Mouse (Mus musculus) inflammation-experienced regulatory T-cells, adult 6 months (primary cell): Measurements from ENCODE around the gene Tjp3. TPM values are rescaled to one million over a fixed set of nuclear protein-coding genes. Genes with fewer than 3 reads are reported as not detected.

Experiments
- ATAC-seq: one replicate; pipeline ENCODE4 v1.8.0; 2017
- polyA plus RNA-seq, 3 experiments: library from polyadenylated mRNA; unstranded; fragments of 100-300 nt; shearing (Covaris generic); gene quantifications; one replicate each; pipeline ENCODE4 v1.2.1; 2017

Tjp3 gene
- polyA plus RNA-seq: 1 to 10 TPM; 1.7 to 3.2 (median 1.9) TPM

DNA sequence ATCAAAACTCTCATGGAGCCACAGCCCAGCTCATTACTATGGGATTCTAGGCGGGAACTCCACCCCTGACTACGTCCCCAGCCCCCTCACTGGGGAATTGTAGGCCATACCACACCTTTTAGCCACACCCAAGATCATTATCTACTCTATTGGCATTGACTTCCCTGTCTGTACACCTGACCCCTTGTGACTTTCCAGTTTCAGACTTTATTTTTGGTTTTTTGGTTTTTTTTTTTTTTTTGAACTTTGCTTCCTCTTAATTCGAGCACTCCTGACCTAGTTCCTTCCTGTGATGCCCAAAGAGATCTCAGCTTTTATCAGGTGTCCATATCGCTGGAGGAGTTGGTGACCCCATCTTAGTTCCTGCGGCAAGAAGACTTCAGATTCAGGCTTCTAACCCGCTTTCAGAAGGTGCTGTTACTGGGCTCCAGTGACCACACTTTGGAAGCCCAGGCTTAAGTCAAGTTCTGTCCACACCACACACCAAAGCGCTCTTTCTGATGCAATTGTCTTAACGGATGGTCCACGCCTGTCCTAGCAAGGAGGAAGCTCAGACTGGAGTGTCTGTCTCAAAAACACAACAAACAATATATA, at the start of gene Tjp3:
Gene Tjp3 (minus strand): TSS at position 71 of the 594 bp plus-strand sequence.
- ATAC-seq: no peak

DNA sequence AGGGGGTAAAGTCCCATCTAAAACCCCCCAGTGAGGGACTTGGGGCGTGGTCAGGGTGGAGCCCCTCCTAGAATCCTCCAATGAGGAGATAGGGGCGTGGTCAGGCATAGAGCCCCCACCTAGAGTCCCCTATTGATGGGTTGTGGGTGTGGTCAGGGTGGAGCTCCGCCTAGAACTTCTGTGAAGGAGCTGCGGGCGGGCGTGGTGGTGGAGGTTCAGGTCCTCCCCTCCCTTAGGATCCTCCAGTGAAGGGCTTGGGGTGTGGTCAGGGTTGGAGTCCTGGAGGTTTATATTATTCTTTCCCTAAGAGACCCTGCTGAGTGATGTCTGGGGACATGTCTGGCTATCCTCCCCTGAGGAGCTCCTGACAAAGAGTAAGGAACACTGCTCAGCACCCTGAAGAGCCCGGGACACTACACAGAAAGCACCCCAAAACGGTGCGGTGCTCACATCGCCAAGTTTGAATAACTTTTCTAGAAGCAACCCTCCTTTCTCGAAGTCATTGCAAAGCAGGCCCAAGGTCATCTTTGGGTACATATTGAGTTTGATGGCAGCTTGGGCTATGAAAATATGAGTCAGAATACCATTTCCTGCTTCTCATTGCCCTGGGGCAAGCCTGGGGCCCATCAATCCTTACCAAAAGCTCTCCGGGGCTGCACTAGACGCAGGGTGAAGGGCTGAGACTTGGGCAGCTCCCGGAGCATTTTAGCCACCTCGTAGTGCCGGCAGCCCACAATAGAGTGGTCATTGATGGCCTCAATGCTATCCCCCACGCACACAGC, 49.4 kb upstream of the Tjp3 start:
- no peak for ATAC-seq

DNA sequence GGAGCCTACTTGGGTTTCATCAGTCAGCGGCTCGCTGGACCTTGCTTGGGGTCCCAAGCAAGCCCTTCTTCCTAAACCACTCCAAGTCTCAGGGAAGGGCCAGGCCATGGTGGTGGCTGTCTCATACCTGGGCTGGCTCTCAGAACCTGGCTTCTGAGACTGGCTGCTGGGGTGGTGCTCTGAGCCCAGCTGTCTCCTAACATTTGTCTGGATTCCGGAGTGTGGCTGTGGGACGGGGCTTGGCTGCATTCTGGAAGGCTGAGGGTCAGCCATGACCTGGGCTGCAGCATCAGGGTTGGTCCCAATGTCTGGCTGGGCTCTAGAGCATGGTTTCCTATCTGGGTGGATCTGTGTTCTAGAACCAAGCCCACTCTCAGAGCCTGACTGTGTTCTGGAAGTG, 45.2 kb upstream of the Tjp3 start:
- no peak for ATAC-seq

DNA sequence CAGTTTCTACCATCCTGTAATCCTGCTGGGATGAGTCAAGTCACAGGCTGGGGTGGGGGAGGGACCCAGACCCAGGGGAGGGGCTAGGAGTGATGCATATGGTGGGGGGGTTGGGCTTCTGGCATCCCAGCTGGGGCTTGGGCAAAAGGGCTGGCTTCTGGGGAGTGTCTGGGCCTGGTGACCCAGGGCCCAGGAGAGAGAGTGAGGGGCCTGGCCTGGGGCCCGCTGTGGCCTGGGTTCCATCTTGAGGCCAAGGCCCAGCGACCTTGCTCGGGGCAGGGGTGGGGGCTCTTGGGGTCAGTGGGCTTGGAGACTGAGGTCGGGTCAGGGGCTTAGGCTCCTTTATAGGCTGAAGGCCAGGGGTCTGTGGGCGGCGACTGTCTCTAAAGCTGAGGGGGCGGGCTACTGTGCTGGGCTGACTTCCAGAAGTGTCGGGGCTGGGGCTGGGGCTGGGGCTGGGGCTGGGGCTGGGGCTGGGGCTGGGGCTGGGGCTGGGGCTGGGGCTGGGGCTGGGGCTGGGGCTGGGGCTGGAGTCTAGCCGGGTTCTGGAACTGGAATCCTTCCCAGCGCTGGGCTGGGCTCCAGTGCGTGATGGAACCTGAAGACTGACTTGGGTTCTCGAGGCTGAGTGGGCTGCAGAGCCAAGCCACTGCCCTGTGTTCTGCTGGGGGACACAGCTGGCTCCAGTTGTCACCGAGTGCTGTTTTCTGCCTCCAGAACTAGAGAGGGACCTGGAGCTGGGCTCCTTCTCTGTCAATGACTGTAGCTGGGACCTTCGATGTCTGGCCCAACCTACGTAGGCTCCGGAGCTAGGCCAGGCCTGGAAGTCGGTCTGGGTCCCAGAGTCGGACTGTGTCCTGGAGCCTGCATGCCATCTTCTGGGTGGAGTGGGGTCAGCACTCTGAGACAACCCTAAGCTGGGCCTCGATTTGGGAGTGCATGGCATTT, 44.3 kb upstream of the Tjp3 start:
- ATAC-seq: no peak

DNA sequence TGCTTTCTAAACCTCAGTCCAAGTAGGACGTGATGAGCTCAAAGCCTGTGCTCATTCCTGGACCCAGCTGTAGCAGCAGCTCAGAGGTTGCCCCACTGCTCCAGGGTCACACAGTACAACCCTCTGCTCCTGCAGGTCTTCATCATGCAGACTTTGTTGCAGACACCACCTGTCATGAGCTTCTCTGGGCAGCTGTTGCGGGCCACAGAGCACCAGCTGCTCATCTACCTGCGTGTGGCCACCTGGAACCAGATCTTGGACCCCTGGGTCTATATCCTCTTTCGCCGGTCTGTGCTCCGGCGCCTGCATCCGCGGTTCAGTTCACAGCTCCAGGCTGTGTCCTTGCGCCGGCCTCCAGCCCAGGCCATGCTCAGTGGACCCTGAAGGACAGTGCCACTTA, 42.9 kb upstream of the Tjp3 start:
- ATAC-seq: no peak

DNA sequence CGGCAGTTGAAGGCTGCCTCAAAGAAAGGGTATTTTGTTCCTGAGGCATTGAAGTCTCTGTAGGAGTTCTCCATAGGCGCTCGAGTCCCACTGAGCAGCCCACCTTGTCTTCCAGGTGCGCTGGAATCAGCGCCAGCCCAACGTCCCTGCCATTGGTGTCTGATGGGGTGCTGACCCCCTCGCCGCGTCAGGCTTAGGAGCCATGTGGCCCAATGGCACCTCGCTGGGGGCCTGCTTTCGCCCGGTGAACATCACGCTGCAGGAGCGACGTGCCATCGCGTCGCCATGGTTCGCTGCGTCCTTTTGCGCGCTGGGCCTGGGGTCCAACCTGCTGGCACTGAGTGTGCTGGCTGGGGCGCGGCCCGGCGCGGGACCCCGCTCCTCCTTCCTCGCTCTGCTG, 40.9 kb upstream of the Tjp3 start:
- no peak for ATAC-seq

DNA sequence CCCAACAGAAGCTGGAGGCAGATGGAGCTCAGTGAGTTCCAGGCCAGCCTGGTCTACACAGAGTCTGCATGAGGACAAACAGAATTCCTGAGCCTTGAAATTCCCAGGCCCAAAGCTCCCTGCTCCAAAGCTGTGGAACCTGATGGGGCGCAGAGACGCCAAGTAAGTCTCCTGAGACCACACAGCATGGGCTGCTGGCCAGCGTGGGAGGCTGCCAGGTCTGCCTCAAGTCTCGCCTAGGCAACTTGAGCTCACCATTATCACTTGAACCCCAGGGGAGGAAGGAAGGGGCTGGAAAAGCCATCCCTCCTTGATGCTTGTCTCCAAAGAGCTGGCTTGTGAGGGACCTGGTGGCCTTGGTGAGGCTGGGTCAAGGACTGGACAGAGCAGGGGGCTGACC, 38.6 kb upstream of the Tjp3 start:
- no peak for ATAC-seq

DNA sequence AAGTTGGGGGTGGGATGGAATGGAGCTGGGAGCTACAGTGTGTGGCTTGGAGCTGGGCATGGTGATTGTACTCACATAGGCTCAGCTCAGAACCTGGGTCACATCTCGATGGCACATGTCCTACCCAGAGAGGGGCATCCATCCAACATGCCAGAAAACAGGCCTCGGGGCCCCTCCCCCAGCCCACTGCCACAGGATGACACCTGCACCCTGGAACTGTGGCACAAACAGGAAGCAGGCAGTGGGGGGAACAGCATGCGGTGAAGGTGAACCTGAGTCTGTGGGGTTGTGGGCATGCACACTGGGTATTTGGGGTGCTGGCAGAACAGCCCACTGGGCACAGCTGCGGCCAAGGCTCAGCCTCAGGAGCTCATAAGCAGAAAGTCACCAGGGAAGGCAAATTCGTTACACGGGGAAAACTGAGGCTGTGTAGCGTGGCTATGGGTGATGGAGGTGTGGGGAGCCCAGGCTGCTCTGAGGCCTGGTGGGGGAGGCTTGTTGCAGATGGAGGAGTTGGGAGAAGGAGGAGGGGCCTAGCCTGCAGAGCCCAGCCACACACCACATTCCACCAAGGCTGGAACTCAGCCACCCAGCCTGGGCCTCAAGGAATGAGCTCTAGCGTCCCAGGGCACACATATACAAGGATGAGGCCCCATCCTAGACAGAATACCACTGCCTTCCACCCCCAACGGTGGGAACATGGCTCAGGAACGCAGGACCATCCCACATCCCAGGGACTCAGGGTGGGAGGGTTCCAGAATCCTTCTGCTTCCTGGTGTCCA, 38.0 kb upstream of the Tjp3 start:
- ATAC-seq: peak; percentile 79

DNA sequence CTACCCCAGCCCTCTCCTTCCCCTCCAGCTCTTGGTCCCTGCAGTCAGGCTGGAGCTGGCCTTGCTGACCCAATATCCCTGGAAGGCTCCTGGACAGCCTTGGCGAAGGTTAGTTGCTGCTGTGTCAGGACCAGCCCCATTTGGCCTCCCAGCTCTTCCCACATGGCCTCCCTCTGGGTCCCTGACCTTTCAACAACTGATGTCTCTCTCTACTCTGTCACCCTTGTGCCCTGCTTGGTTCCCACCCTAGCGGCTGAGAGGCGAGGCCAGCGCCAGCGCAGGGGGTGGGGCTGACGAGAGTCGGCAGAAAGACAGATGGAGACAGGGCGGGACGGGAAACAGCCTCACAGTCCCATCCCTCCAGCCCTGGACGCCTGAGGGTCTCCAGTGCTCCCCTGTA, 37.0 kb upstream of the Tjp3 start, which contains the start of gene Tbxa2r:
Gene Tbxa2r (plus strand): TSS at position 346 of the 400 bp plus-strand sequence.
- ATAC-seq: peak; percentile 66

DNA sequence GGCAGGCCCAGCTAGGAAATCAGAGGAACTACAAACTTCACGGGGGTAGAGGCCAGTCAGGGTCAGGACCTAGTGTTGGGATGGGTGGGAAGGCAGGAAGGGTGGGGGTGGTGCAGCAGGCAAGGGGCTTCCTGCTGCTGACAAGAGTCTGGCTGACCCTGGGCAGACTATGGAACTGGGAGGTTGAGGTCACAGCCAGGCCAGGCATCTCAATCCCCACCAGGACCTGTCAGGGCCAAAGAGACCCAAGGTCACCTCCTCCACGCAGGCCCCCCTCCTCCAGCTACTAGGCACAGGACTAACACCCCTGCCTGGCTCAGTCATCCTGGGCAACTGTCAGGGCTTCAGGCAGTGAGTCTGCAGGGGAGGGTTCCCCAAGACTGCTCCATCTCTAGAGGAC, 36.6 kb upstream of the Tjp3 start:
- ATAC-seq: no peak

DNA sequence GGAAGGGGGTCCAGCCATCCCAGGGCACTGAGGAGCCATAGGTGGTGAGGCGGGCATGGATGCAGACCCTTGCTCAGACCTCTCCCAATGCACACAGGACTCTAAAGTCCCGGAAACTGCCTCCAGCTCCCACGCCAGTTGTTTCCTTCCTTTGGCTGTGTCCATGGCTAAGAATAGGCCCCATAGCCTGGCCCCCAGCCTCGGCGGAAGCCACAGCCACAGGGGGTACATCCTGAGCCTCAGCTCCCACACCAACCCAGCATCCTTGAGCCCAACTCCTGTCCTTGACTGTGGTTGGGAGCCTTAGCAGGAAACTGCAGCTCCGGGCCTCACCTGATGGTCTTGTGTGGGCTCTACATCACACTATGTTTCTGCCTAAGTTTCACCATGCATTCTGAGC, 35.5 kb upstream of the Tjp3 start:
- no peak for ATAC-seq

DNA sequence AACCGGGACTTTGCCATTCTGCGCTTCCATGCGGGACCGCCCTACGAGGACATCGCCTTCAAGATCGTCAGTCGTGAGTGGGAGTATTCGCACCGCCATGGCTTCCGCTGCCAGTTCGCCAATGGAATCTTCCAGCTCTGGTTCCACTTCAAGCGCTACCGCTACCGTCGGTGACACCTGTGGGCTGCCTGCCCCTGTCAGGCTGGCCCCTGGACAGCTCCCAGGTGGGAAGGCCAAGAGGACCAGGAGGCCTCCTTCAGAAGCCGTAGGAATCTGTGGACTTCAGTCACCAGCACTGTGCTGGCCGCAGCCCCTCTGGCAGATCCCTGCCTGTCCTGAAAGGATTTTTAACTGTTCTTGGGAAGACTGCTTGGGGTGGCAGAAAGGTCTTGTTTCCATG, 34.4 kb upstream of the Tjp3 start:
- no peak for ATAC-seq

DNA sequence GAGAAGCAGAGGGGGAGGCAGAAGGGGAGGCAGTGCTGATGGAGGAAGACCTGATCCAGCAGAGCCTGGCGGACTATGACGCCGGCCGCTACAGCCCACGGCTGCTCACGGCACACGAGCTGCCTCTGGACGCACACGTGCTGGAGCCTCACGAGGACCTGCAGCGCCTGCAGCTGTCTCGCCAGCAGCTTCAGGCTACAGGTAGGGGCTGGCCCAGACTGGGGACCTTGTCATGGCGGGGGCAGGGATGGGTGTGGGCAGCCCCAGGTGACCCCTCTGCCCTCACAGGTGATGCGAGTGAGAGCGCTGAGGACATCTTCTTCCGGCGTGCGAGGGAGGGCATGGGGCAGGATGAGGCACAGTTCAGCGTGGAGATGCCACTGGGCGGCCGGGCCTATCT, 33.8 kb upstream of the Tjp3 start:
- ATAC-seq: no peak

DNA sequence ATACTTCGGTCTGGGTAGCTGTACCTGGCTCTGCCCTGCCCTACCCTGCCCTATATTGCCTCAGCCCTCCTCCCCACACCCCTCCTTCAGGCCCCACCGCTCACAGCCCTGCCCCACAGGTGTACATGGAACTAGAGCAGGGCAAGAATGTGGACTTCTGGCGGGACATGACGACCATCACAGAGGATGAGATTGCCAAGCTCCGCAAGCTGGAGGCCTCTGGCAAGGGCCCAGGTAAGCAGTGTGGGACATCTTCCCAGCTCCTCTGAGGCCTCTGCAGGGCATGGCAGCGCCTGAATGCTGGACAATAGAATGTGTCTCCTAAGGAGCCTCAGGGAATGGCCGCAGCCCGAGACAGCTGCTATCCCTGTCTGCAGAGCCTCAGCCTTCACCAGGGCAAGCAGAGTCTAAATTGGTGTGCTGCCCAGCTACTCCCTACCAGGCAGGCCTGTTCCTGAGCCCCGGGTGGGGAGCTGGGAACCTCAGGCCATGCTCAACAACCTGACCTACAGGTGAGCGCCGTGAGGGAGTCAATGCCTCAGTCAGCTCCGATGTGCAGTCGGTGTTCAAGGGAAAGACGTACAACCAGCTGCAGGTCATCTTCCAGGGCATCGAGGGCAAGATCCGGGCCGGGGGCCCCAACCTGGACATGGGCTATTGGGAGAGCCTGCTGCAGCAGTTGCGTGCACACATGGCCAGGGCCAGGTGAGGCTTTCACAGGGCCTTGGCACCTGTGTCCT, 32.6 kb upstream of the Tjp3 start:
- ATAC-seq: no peak

DNA sequence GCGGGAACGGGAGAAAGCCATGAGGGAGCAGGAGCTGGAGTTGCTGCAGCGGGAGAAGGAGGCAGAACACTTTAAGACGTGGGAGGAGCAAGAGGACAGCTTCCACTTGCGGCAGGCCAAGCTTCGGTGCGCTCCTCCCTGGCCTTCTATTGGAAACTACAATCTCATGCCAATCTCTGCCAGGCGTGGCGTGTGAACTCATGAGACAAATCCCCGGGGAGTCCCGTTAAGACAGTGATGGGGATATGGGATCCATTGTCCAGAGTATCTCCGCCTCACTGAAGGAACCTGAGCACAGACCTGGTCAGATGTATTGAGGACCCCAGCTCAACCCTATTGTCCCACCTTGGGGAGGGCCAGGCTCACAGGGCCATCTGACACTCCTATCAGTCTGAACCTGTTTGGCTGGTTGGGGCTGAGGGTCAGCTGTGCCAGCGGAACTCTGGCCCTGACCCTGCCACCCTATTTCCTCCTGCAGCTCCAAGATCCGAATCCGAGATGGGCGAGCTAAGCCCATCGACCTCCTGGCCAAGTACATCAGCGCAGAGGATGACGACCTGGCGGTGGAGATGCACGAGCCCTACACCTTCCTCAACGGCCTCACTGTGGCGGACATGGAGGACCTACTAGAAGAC, 31.9 kb upstream of the Tjp3 start:
- ATAC-seq: no peak

DNA sequence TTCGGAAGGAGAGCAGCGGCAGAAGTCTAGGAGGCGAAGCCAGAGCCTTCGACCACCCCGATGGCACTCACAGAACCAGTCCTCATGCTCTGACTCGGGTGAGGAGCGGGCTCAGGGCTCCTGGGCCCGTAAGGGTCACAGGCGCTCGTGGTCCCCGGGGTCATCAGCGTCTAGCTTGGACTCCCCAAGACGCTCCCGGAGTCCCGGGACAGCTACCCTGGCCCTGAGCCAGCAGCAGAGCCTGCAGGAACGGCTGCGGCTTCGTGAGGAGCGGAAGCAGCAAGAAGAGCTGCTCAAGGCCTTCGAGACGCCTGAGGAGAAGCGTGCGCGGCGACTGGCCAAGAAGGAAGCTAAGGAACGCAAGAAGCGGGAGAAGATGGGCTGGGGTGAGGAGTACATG, 31.1 kb upstream of the Tjp3 start:
- ATAC-seq: no peak

DNA sequence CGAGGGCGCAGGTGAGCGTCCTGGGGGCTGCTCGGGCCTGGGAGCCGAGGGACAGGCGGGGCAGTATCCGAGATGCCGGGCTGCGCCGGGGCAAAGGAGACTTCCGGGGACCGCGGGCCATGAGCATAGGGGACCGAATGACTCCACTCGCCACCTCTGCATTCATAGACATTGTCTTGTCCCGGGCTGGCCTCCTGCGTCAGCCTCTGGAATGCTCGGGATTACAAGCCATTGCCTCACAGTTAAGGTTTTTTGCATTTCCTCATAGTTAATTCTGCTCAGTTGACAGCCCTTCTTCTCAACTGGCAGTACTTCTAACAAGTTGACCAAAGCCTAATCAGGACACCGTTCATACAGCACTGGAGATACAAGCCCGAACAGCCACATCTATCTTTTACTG, 30.1 kb upstream of the Tjp3 start:
- ATAC-seq: no peak

DNA sequence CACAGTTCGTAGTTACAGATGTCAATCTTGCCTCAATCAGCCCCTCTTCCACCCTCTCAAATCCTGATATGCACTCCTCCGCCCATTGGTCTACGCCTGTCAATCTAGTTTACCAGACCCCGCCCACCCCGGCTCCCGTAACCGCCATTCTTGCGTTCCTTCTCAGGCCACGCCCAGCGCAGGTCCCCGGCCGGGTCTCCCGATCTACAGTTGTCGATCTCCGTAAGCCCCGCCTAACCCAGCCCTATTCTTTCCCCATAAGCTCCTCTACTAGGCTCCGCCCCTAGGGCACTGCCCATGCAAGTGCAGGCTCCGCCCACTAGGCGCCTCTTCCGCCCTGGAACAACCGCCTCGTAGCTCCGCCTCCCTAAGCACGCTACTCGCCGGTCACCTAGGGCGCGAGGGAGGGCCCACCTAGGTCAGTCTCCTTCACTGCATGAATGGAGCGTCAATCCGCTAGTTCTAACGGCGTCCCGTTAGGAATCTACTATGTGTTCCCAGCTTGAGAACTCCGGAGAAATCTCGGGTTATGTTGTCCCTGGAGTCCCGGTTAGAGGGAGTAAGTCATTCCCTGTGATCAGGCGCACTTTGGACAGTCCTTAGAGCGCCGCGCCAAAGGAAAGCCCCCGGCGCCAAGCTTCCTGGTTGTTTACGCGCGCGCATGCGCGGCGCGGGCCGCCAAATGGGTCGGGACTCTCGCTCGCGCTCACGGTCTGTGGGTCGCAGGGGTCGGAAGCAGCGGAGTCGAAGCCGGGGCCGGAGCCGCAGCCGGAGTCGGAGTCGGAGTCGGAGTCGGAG, 29.4 kb upstream of the Tjp3 start, which contains the start of gene Cactin:
Gene Cactin (plus strand): TSS at position 554 of the 798 bp plus-strand sequence.
- peak; percentile 85 for ATAC-seq

DNA sequence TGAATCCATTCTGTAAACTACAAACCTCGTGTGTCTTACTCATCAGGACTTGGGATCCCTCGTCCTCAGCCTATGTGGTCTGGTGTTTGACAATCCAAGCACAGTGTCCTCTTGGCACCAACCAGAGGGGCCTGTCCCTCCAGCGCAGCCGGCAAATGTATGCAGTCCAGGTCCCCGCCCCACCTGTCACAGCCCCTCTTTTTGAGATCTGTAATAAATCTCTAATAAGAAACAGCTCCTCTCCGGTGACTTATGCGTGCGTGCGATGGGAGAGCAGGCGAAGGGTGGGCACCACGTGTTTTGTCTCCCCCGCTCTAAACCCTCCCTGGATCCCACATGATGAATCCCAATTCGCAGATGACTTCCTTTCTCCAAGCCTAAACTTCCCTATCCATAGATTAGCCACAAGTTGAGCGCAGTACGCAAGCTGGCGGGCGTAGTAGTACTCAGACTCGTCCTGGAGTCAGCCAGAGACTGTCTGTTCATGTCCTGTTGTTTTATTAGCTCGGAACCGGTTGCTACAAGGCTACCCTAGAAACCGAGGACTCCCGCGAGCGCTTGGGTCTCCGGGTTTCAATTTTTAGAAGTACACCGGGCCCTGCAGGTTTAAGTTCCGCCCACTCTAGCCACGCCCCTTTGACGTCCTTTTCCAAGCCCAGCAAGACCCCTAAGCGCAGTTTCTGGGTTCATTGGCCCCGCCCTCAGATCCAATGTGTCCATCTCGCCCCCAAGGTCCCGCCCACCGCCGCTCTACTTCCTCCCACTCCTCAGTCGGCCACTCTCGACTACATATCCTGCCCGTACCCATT, 28.6 kb upstream of the Tjp3 start:
- ATAC-seq: no peak
